Mouse (Mus musculus): ENCODE measurements around the gene Ptprr. TPM values are rescaled to one million over a fixed set of nuclear protein-coding genes. Genes with fewer than 3 reads are reported as not detected.

The Ptprr gene
- total RNA-seq, 2 experiments from 2014 or later = not detected

- no peak for ATAC-seq (replicated peaks; ENCODE audit: low FRiP score, poor library complexity, severe bottlenecking)
These were observed 96.0 kb downstream of the Ptprr start, which contains the start of gene 4933416C03Rik for GRCm38 (mm10) chr10:116113867-116114474. Gene 4933416C03Rik (minus strand): TSS chr10:116113917.

DNA sequence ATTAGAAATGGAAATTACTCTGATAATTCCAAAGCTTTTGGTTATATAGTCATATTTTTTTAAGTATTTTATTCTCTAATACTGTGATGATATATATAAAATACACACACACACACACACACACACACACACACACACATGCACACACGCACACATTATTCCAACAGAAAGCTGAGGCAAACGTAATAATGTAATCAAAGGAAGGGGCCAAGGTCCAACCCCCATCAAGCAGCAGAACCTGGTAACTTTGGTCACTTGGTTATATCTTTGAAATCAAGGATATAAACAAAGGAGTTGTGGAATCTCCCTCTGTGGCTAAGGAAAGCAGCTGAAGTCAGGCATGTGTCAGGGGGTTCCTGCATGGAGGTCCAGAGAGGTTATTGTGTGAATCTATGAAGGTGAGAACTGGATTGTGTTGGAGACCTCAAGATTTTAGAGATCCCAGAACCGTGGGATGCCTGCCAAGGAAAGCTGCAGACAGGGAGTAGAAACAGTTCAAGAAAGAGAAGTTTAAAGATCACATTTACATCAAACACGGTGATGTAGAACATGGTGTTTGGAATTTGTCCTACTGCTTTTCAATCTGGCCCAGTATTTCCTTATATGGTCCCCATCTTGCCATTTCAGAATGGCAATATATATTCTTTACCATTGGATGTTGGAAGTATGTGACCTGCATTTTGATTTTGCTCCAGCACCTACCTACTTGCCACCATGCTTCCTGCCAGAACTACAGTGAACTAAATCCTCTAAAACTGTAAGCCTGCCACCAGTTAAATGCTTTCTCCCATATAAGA is 98.1 kb downstream of the Ptprr start:
- ATAC-seq (replicated peaks; ENCODE audit: low FRiP score, poor library complexity, severe bottlenecking) = no peak

DNA sequence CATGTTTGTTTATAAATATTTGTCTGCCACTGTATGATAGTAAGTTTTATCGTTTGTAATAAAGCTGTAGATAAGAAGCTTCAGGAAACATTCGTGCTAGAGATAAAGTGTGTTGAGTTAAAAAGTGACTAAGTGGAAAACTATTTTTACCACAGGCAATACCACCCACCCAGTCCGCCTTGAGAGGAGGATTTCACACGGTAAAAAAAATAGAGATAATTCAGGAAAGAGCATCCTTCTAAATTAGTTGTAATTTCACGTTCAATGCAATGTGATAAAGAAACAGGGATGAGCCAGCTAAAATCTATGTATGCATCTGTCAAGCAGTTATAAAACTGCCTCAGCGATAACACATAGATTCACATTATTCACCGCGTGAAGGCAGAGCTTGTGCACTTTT is 99.0 kb downstream of the Ptprr start:
- no peak for ATAC-seq (replicated peaks; ENCODE audit: low FRiP score, poor library complexity, severe bottlenecking)

GRCm38 (mm10) chr10:116121463-116121862 is 103.5 kb downstream of the Ptprr start:
- no peak for ATAC-seq (replicated peaks; ENCODE audit: low FRiP score, poor library complexity, severe bottlenecking)

- no peak for ATAC-seq (replicated peaks; ENCODE audit: low FRiP score, poor library complexity, severe bottlenecking)
These were observed 105.8 kb downstream of the Ptprr start for GRCm38 (mm10) chr10:116123808-116124207.

GRCm38 (mm10) chr10:116125364-116125763 is 107.4 kb downstream of the Ptprr start:
- ATAC-seq (replicated peaks; ENCODE audit: low FRiP score, poor library complexity, severe bottlenecking) = no peak

GRCm38 (mm10) chr10:116130401-116130800 is 112.4 kb downstream of the Ptprr start:
- ATAC-seq (replicated peaks; ENCODE audit: low FRiP score, poor library complexity, severe bottlenecking) = no peak

DNA sequence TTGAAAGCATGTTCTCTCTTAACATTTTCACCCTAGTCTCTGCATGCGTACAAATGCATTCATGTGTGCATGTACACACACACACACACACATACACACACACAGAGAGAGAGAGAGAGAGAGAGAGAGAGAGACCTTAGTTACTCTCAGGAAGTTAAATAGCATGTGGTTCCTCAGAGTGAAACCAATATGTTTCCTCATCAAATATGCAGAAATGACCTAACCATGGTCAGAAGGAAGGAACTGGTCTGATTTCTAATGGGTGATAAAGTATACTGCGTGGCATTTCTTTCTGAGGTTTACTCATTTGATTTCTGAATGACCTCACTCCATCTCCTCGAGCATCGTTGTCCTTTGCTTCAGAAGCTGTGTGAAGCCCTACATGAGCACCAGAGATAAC is 113.2 kb downstream of the Ptprr start:
- no peak for ATAC-seq (replicated peaks; ENCODE audit: low FRiP score, poor library complexity, severe bottlenecking)

- no peak for ATAC-seq (replicated peaks; ENCODE audit: low FRiP score, poor library complexity, severe bottlenecking)
These were observed 114.2 kb downstream of the Ptprr start for GRCm38 (mm10) chr10:116132233-116132632.

DNA sequence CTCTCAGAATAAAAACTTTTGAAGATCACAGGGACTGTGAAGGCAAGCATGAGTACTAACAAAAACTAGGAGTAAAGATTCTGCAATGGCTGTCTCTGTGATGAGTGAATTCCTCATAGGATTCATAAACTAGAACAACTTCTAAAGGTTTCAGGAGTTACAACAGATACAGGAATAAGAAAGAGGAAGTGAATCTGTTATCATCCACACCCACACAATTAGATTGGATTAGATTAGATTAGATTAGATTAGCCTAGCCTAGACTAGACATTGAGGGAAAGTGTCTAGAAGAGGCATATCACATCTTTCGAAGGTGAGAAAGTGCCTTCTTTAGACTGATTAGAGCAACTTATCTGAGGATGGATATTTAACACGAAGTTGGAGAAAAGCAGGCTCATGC is 117.2 kb downstream of the Ptprr start:
- no peak for ATAC-seq (replicated peaks; ENCODE audit: low FRiP score, poor library complexity, severe bottlenecking)

- no peak for ATAC-seq (replicated peaks; ENCODE audit: low FRiP score, poor library complexity, severe bottlenecking)
These were observed 122.2 kb downstream of the Ptprr start for GRCm38 (mm10) chr10:116140226-116140625.

- ATAC-seq (replicated peaks; ENCODE audit: low FRiP score, poor library complexity, severe bottlenecking) = no peak
These were observed 125.7 kb downstream of the Ptprr start for GRCm38 (mm10) chr10:116143684-116144083.

DNA sequence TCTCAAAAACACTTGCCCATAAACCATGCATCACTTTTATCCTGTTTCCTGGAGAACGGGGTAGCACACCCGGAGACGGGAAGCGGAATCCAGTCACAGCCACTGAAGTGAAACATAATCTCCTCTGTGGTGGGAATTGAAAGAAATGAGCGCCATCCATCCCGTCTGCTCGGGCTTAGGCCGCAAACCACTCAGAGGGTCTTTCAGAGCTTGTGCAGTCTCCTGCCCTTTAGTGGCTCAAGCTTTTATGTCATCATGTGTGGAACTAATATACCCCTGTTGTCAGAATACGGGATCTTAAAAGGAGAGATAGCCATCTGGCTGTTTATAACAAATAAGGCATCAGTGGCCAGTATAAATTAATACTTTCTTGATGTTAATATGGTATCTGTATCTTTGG is 128.1 kb downstream of the Ptprr start:
- no peak for ATAC-seq (replicated peaks; ENCODE audit: low FRiP score, poor library complexity, severe bottlenecking)

DNA sequence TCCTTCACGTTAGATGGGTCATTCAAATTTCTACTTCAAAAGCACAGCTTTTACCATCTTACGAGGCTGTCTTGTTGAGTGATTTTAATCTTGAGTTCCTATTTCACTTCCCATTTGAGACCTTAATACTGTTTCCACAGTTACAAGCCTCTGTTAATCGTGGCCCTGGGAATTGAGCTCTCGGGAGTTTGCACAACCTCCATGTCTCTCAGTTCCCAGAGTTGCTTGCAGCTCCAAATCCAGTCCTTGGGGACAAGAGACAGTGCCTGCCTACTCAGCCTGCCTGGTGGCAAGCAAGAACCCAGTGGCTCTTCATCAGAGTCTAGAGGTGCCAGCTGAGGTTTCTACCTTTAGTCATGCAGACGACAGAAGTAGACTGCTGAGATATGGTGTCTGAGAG is 136.7 kb downstream of the Ptprr start:
- ATAC-seq (replicated peaks; ENCODE audit: low FRiP score, poor library complexity, severe bottlenecking) = no peak

- ATAC-seq (replicated peaks; ENCODE audit: low FRiP score, poor library complexity, severe bottlenecking) = no peak
These were observed 138.7 kb downstream of the Ptprr start for GRCm38 (mm10) chr10:116156699-116157098.

- ATAC-seq (replicated peaks; ENCODE audit: low FRiP score, poor library complexity, severe bottlenecking) = no peak
These were observed 144.3 kb downstream of the Ptprr start for GRCm38 (mm10) chr10:116162338-116162737.

DNA sequence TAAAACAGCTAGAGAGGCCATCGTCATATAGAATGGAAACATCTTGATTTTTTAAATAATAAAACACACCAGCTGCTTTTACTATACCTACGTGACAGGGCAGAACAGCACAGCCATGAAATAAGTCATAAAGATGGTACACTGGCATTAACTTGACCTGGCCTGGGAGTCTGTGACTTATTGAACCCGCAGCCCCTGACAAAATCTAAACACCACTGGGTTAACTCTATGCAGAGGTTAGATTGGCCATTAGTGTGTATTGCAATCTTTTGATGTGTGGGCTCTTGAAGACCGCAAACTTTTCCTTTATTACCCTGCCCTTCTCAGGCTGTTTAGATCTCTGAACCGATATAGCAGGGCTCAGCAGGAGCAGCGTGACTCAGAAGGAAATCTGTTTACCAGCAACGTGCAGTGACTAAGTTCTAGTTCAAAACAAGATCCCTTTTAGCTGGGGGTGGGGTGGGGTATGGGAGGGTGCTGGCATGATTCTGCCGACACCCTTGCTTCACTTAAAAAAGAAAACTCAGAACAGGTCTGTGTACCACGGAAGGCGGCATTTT is 157.4 kb downstream of the Ptprr start:
- no peak for ATAC-seq (replicated peaks; ENCODE audit: low FRiP score, poor library complexity, severe bottlenecking)

- no peak for ATAC-seq (replicated peaks; ENCODE audit: low FRiP score, poor library complexity, severe bottlenecking)
These were observed 159.6 kb downstream of the Ptprr start for GRCm38 (mm10) chr10:116177390-116178179.

GRCm38 (mm10) chr10:116181235-116181634 is 163.2 kb downstream of the Ptprr start:
- ATAC-seq (replicated peaks; ENCODE audit: low FRiP score, poor library complexity, severe bottlenecking) = no peak

DNA sequence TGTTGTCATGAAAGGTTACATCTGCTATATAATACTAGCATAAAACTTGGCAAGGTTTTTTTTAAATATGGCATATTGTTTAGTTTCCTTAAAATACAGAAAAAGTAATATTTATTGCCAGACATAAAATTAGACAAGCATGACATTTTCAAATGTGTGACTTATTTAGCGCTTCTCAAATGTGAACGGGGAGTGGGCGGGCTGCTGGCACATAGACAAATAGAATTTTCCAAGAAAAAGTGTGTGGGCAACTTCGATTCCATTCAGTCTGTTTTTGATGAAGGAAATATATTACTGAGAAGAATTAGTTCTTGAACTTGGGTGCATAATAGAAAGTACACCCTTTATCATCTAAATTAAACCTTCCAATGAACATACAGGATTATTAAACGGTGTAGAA is 164.2 kb downstream of the Ptprr start:
- ATAC-seq (replicated peaks; ENCODE audit: low FRiP score, poor library complexity, severe bottlenecking) = no peak

Measured in erythroid progenitor cell, adult 5-6 weeks (primary cell).